Mouse (Mus musculus) urinary bladder, postnatal 25 days (tissue): ENCODE measurements around the gene Mxra8.
A peak's percentile ranks its signal among the peaks of the same experiment; 100 is the strongest.

Experiments used
- DNase-seq: peaks from one replicate; pipeline ENCODE4 v3.0.0; 2022; ENCODE audit warnings: low spot score

The Mxra8 gene

GRCm38 (mm10) chr4:155863001-155863400 lies 23.5 kb downstream of the Mxra8 start, which contains the start of gene Tas1r3:
TSS of gene Tas1r3 (minus strand) at chr4:155863362.
- DNase-seq = no peak

DNA sequence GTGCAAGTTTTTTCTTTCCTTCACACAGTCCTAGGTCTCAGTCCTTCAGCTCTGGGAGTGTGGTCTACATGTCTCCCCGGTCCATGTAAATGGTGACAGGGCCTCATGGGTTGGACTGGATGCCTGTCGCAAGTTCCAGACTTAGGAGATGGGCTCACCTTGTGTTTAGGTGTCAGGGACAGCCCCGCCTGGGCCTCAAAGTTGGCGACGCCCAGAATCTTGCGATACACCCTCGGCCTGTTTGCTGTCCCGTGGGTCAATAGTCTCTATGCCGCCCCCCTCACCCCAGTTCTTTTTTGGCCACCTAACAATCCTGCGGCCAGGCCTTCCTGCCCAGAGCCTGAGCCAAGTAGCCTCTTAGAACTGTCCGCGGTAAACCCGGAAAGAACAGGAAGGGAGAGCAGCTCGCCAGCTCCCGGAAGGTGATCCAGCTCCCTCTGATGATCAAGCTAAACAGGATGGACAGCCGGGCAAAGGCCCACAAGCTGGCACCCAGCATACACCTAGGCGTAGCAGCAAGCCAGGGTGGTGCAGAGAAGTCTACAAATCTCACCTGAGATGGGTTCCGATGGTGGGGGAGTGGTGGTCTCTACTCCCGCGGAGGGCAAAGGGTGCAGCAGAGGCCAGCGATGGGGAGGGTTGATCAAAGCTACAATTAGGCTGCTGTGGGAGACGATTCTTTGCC lies 29.3 kb downstream of the Mxra8 start:
- no peak for DNase-seq

DNA sequence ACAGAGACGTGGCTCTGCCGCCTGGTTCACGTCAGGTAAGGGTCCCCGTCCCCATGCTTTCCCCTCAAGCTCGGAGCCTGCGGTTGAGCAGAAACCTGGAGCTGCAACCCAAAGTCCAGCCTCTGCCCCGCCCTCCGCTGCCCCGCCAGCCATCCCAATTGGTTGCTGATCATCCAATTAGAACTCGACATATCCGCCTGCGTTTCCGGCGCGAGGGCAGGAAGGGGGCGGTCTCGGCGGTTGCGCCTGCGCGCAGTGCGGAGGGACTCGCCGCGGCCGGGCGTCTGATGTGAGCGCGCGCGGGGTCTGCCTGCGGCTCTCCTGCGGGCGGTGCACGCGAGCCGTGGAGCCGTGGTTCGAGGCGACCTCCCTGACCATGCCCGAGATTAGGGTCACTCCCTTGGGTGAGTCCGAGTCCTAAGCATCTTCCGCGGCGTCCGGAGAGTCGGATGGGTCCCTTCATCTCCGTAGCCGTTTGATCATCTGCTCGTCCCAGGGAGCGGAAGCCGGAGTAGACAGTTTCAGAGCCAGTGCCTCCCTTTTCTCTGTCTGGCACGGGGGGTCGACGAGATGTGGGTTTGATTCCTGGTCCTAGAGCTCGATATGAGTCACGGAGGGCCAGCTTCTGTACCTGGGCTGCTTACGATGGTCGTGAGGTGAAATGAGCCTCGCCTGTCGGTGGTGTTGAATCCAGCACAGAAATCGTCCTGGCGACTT lies 30.0 kb downstream of the Mxra8 start, which contains the start of the genes Cptp and Ints11:
Gene Cptp, minus strand, starts transcription at position 124 of the 717 bp plus-strand sequence.
Gene Ints11, plus strand, starts transcription at position 230 of the 717 bp plus-strand sequence.
- DNase-seq = peak; percentile 93

DNA sequence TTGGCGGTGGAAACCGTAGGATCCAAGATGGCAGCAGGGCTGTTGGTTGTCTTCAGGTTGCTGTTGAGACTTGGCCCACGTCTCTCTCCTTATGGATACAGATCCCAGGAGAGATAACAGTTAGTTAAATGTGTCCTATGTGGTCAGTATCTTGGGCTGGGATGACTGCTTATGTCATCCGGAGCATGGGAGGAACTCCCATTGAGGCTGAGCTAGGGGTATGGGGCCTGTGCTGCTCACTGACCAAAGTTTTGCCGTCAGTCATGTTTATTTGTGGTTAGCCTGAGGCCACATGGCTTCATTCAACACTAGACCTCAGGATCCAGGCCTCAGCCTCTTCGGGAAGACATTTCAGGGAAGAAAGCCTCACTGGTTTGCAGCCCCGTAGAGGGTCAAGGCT lies 31.9 kb downstream of the Mxra8 start:
- DNase-seq = no peak

DNA sequence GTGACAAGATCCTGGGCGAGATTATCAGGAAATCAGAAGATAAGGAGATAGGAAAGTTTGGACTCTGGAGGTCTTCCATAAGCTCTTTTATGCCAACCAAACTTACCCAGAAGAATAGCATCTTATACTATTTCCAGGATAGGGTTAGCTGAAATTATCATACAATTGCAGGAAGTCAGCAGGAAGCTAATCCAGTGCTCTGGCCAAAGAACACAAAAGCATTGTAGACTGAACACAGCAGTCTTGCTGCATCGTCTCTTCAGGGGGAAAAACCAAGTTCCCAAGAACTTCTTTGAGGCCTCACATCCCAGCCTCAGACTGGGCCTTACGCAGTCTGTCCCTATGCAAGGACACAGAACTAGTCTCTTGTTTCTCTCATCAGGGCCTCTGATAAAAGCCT lies 44.1 kb downstream of the Mxra8 start:
- DNase-seq = no peak

- no peak for DNase-seq
Observed at GRCm38 (mm10) chr4:155886330-155886729, 46.9 kb downstream of the Mxra8 start.

GRCm38 (mm10) chr4:155887674-155888073 lies 48.2 kb downstream of the Mxra8 start:
- no peak for DNase-seq

DNA sequence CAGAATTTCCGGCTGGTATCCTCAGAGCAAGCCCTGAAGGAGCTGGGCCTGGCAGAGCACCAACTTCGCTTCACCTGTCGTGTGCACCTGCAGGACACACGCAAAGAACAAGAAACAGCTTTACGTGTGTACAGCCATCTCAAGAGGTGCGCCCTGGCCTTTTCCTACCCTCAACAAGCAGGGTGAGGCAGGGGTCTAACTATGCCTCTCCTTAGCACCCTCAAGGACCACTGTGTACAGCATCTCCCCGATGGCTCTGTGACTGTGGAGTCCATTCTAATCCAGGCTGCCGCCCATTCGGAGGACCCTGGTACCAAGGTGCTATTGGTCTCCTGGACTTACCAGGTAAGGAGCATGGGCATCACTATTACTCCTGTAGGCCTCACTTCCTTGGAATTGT lies 48.7 kb downstream of the Mxra8 start:
- DNase-seq = no peak

- no peak for DNase-seq
Observed at GRCm38 (mm10) chr4:155889316-155889715, 49.8 kb downstream of the Mxra8 start.

DNA sequence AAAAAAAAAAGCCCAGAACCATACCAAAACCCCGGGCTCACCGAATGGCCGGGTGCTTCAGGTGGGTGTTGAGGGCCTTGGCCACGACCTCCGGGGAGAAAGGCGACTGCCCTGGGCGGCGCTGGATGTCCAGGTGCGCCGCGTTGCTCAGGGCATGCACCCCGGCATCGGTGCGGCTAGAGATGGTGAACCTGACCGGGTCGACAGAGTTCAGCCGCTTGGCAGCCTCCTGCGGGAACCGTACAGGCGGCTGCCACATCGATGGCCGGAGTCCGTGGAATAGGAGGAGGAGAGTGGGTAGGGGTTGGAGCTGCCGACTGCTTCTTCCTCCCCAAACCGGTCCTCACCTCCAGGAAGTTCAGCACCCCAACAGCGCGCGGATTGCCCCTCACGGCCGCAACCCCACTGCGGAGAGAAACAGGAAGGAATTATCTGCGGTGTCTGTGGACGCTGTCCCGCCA lies 51.6 kb downstream of the Mxra8 start:
- no peak for DNase-seq

DNA sequence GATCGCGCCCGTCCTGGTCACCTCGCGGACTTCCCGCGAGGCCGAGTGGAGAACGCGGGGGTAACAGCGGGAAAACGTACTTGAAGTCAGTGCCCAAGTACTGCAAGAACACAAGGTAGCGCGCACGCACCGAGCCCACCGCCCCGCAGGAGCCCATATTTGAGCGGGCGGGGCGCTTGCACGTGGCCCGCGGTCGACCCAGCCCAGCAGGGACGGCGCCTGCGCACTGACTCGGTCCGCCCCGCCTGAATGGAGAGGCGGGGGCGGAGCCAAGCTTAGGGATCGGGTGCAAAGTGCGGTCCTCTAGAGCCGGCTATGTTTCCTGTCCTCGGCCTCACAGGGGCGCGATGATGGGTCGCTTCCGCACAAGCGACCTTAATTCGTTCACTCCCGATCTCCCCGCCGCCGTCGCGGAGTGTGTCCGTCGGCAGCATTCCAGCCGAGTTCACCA lies 52.1 kb downstream of the Mxra8 start, which contains the start of the genes Pusl1 and Acap3:
Gene Pusl1, minus strand, starts transcription at position 231 of the 451 bp plus-strand sequence.
Gene Acap3, plus strand, starts transcription at position 272 of the 451 bp plus-strand sequence.
- DNase-seq = peak; percentile 98

DNA sequence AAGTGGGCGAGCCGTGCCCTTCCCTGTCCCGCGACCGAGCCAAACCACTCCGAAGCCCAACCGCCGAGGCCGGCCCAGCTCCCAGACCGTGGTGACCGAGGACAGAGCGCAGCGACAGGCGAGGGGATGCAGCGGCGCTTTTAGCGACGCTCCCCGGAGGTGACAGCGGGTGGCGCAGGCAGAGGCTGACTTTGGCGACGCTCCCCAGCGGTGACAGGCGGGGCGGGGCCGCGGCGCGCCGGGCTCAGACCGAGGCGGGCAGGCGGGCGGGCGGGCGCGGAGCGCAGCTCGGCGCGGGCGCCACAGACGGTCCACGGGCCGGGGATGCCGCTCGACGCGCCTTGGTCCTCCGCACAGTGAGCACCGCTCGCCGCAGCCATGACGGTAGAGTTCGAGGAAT lies 52.5 kb downstream of the Mxra8 start:
- peak; percentile 82 for DNase-seq

- DNase-seq = no peak
Observed at GRCm38 (mm10) chr4:155892438-155893211, 53.1 kb downstream of the Mxra8 start.

- DNase-seq = no peak
Observed at GRCm38 (mm10) chr4:155893212-155893690, 53.8 kb downstream of the Mxra8 start.
